Mouse (Mus musculus): ENCODE results near the gene Leo1. TPM values are rescaled to one million over a fixed set of nuclear protein-coding genes. Genes with fewer than 3 reads are reported as not detected.

Leo1 gene
- total RNA-seq (2014; rRNA removed) (33.4 and 37.3 TPM in 2 replicates), polyA plus RNA-seq (2015; fragmentation: Nextera tagmentation; extraction: Ambion mirVana) (31.4 and 39.8 TPM in 2 replicates)

- Histone ChIP-seq H3K9ac (peak within 1 kb of the TSS; percentile 88), H3K4me1 (ENCODE audit: insufficient read depth) (no peaks in the 10 kb centered on the region), H3K9me3 (ENCODE audit: low read length) (no peaks in the 10 kb centered on the region), H3K4me3 (ENCODE audit: low read depth, low read length) (peak within 1 kb of the TSS; percentile 89), H3K27me3 (ENCODE audit: insufficient read depth, low read length) (no peaks in the 10 kb centered on the region), H3K27ac (ENCODE audit: low read depth, low read length) (peak within 1 kb of the TSS; percentile 86), H3K4me2 (ENCODE audit: low read depth) (peak within 1 kb of the TSS; percentile 79), H3K36me3 (ENCODE audit: insufficient read depth) (peaks cover 8% of the 10 kb centered on the region)
- no peak for TF ChIP-seq CTCF (IDR thresholded peaks at IDR 0.05; ENCODE audit: low read depth)
- WGBS = 1% methylated on average over 41 of the region's 45 CpGs
- ATAC-seq = peak; percentile 93
- peak; percentile 92 for DNase-seq
Observed at GRCm38 (mm10) chr9:75440796-75441666, at the start of gene Leo1. Gene Leo1 (plus strand): TSS chr9:75441524.

GRCm38 (mm10) chr9:75393251-75393650 is 48.1 kb upstream of the Leo1 start:
- TF ChIP-seq CTCF (IDR thresholded peaks at IDR 0.05; ENCODE audit: low read depth) = no peak
- ATAC-seq (no peak), DNase-seq (no peak)
- Histone ChIP-seq H3K36me3 (ENCODE audit: insufficient read depth) (peaks cover 75% of the 10 kb centered on the region), H3K4me1 (ENCODE audit: insufficient read depth) (no peaks in the 10 kb centered on the region), H3K4me3 (ENCODE audit: low read depth, low read length) (no peak overlapping the region), H3K27me3 (ENCODE audit: insufficient read depth, low read length) (no peaks in the 10 kb centered on the region), H3K4me2 (ENCODE audit: low read depth) (no peak overlapping the region), H3K9ac (no peak overlapping the region), H3K27ac (ENCODE audit: low read depth, low read length) (no peak overlapping the region), H3K9me3 (ENCODE audit: low read length) (no peaks in the 10 kb centered on the region)
- WGBS = 83% methylated on average over 12 of the region's 12 CpGs

- Histone ChIP-seq H3K9ac (no peak overlapping the region), H3K4me1 (ENCODE audit: insufficient read depth) (no peaks in the 10 kb centered on the region), H3K9me3 (ENCODE audit: low read length) (no peaks in the 10 kb centered on the region), H3K27me3 (ENCODE audit: insufficient read depth, low read length) (no peaks in the 10 kb centered on the region), H3K4me3 (ENCODE audit: low read depth, low read length) (no peak overlapping the region), H3K27ac (ENCODE audit: low read depth, low read length) (no peak overlapping the region), H3K4me2 (ENCODE audit: low read depth) (no peak overlapping the region), H3K36me3 (ENCODE audit: insufficient read depth) (peaks cover 56% of the 10 kb centered on the region)
- ATAC-seq = no peak
- 91% methylated on average over 6 of the region's 6 CpGs for WGBS
- TF ChIP-seq CTCF (IDR thresholded peaks at IDR 0.05; ENCODE audit: low read depth) = no peak
- DNase-seq = no peak
Observed at GRCm38 (mm10) chr9:75395971-75396370, 45.4 kb upstream of the Leo1 start.

GRCm38 (mm10) chr9:75399069-75399468 is 42.3 kb upstream of the Leo1 start:
- TF ChIP-seq CTCF (IDR thresholded peaks at IDR 0.05; ENCODE audit: low read depth) = peak; percentile 23; the same call in 1 of the 2 replicates
- no peak for DNase-seq
- 91% methylated on average over 4 of the region's 4 CpGs for WGBS

GRCm38 (mm10) chr9:75400639-75401038 is 40.7 kb upstream of the Leo1 start:
- H3K4me3 ChIP-seq (ENCODE audit: low read depth, low read length) = no peak overlapping the region
- H3K9ac ChIP-seq = no peak overlapping the region
- H3K9me3 ChIP-seq (ENCODE audit: low read length) = no peaks in the 10 kb centered on the region
- DNase-seq (no peak), ATAC-seq (no peak)
- no peaks in the 10 kb centered on the region for H3K27me3 ChIP-seq (ENCODE audit: insufficient read depth, low read length)
- no peak for TF ChIP-seq CTCF (IDR thresholded peaks at IDR 0.05; ENCODE audit: low read depth)
- H3K4me1 ChIP-seq (ENCODE audit: insufficient read depth) = no peaks in the 10 kb centered on the region
- no peak overlapping the region for H3K27ac ChIP-seq (ENCODE audit: low read depth, low read length)
- H3K4me2 ChIP-seq (ENCODE audit: low read depth) = no peak overlapping the region
- 51% methylated on average over 5 of the region's 5 CpGs for WGBS
- H3K36me3 ChIP-seq (ENCODE audit: insufficient read depth) = peaks cover 16% of the 10 kb centered on the region

More at GRCm38 (mm10) chr9:75399069-75399468, 42.3 kb upstream of the Leo1 start:
- H3K4me1 ChIP-seq (ENCODE audit: insufficient read depth) = no peaks in the 10 kb centered on the region
- peaks cover 29% of the 10 kb centered on the region for H3K36me3 ChIP-seq (ENCODE audit: insufficient read depth)
- H3K27me3 ChIP-seq (ENCODE audit: insufficient read depth, low read length) = no peaks in the 10 kb centered on the region
- ATAC-seq = no peak; the same call in 1 of the 2 replicates
- no peaks in the 10 kb centered on the region for H3K9me3 ChIP-seq (ENCODE audit: low read length)
- no peak overlapping the region for H3K27ac ChIP-seq (ENCODE audit: low read depth, low read length)
- H3K4me3 ChIP-seq (ENCODE audit: low read depth, low read length) = no peak overlapping the region
- H3K9ac ChIP-seq = no peak overlapping the region
- no peak overlapping the region for H3K4me2 ChIP-seq (ENCODE audit: low read depth)

- H3K9ac ChIP-seq = no peak overlapping the region
- peaks cover 8% of the 10 kb centered on the region; the same call in 1 of the 2 replicates for H3K36me3 ChIP-seq (ENCODE audit: insufficient read depth)
- no peak overlapping the region for H3K4me2 ChIP-seq (ENCODE audit: low read depth)
- TF ChIP-seq CTCF (IDR thresholded peaks at IDR 0.05; ENCODE audit: low read depth) = no peak
- no peaks in the 10 kb centered on the region for H3K4me1 ChIP-seq (ENCODE audit: insufficient read depth)
- ATAC-seq = no peak
- H3K4me3 ChIP-seq (ENCODE audit: low read depth, low read length) = no peak overlapping the region
- whole genome bisulfite sequencing = 80% methylated on average over 20 of the region's 20 CpGs
- H3K27ac ChIP-seq (ENCODE audit: low read depth, low read length) = no peak overlapping the region
- no peaks in the 10 kb centered on the region for H3K27me3 ChIP-seq (ENCODE audit: insufficient read depth, low read length)
- no peak for DNase-seq
- H3K9me3 ChIP-seq (ENCODE audit: low read length) = no peaks in the 10 kb centered on the region
Observed at GRCm38 (mm10) chr9:75401593-75402504, 39.5 kb upstream of the Leo1 start.
